Mouse (Mus musculus) telencephalon, adult 2 months (tissue): ENCODE measurements at regions not wholly inside any gene's neighbourhood (a gene's known extent, or its start where the extent isn't known, plus 50 kb on each side); places are given as distances from the start of the nearest gene placed in this dataset.
"Not testable (repeated sequence)": the region's sequence is repeated elsewhere in the genome, so short reads cannot be mapped to it uniquely, and the experiment has no call there.

ENCODE experiments used
- DNase-seq: peaks from one replicate; pipeline ENCODE4 v3.0.0-alpha.2; 2011; ENCODE audit warnings: low read depth, low spot score

DNA sequence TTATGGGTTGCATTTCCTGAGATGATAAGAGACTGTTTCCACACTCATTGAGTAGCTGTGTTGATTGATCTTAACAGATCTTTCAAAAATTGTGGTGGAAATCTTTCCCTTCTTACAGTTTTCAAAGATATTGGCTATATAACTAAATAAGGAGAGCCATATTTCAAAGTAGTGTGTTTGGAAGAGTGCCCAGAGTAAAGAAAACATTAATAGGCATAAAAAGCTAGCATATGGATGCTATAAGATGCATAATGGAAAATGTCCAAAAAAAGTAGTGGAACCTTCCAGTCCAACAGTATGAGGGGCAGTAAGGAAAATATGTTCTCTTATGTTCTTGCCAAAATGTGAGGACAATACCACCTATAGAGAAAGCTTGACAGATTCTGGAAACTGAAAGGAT is 137.2 kb upstream of the Speer3 start:
- DNase-seq: no peak

- DNase-seq: not testable (repeated sequence)
These were observed 133.1 kb upstream of the Speer3 start for GRCm38 (mm10) chr5:13658301-13658700.

- DNase-seq: no peak
These were observed 131.9 kb upstream of the Speer3 start for GRCm38 (mm10) chr5:13659514-13659913.

DNA sequence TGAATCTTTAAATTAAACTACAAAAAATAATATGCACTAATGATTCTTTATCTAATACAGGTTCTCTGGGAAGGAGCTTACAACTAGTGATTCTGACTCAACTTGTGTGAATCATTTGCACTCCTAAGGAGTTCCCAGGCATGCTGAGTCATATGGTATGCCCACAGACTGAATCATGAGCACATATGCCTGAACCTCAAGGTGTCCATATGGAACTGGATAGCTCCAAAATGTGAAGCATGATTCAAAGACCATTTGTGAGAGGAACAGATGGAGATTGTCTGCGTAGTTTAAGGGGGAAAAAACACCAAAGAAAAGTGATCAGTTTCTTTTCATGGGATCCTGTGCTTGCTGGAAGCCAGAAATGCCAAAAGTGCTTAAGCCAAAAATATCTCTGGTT is 124.0 kb upstream of the Speer3 start:
- DNase-seq: peak; percentile 92

- DNase-seq: no peak
These were observed 122.6 kb upstream of the Speer3 start for GRCm38 (mm10) chr5:13668840-13669239.

GRCm38 (mm10) chr5:13690929-13691806 is 100.3 kb upstream of the Speer3 start:
- no peak for DNase-seq

DNA sequence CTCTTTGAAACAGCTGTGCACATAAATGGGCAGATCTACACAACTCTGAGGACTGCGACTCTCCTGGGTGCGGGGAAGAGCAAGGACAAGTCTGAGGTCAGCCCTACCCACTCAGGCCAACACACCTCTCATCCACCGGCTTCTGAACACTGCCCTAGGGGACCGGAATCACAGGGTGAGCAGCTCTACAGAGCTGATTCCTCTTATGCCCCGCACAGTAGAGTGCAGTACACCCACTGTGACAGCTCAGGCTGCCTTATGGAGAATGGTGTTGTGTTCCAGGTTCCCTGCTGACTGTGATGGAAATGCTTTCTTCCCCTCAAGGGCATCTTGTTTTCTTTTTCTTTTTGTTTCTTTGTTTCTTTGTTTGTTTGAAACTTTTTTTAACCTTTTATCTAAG is 96.6 kb upstream of the Speer3 start:
- no peak for DNase-seq
